Mouse (Mus musculus): ENCODE measurements at regions not wholly inside any gene's neighbourhood (a gene's known extent, or its start where the extent isn't known, plus 50 kb on each side); places are given as distances from the start of the nearest gene placed in this dataset.
A peak's percentile ranks its signal among the peaks of the same experiment; 100 is the strongest.

GRCm38 (mm10) chr17:62307111-62307510 lies 574.0 kb downstream of the Efna5 start:
- H3K9ac ChIP-seq (ENCODE audit: low read length): no peak overlapping the region
- H3K27me3 ChIP-seq (ENCODE audit: control insufficient read depth, insufficient read depth, low read length): no peaks in the 10 kb centered on the region
- H3K27ac ChIP-seq (ENCODE audit: low read length): no peak overlapping the region
- no peak overlapping the region for H3K4me3 ChIP-seq (ENCODE audit: low read length)
- no peak for ATAC-seq (replicated peaks; ENCODE audit: extremely low read depth, insufficient read depth, low FRiP score)
- no peak overlapping the region for H3K4me2 ChIP-seq (ENCODE audit: low read depth, low read length)
- H3K36me3 ChIP-seq (ENCODE audit: control insufficient read depth, insufficient read depth): no peaks in the 10 kb centered on the region
- WGBS: 84% methylated on average over 2 of the region's 2 CpGs
- peaks cover 4% of the 10 kb centered on the region; the same call in 1 of the 2 replicates for H3K4me1 ChIP-seq (ENCODE audit: control insufficient read depth, insufficient read depth, low read length)
- no peaks in the 10 kb centered on the region for H3K9me3 ChIP-seq (replicated peaks; ENCODE audit: control insufficient read depth, low read length)

GRCm38 (mm10) chr17:62306524-62306923 lies 574.6 kb downstream of the Efna5 start:
- WGBS: 83% methylated on average over 1 of the region's 1 CpGs
- ATAC-seq (replicated peaks; ENCODE audit: extremely low read depth, insufficient read depth, low FRiP score): no peak
- no peak overlapping the region for H3K9ac ChIP-seq (ENCODE audit: low read length)
- no peak overlapping the region for H3K4me2 ChIP-seq (ENCODE audit: low read depth, low read length)
- no peaks in the 10 kb centered on the region for H3K27me3 ChIP-seq (ENCODE audit: control insufficient read depth, insufficient read depth, low read length)
- no peaks in the 10 kb centered on the region for H3K36me3 ChIP-seq (ENCODE audit: control insufficient read depth, insufficient read depth)
- no peak overlapping the region for H3K4me3 ChIP-seq (ENCODE audit: low read length)
- H3K4me1 ChIP-seq (ENCODE audit: control insufficient read depth, insufficient read depth, low read length): peaks cover 4% of the 10 kb centered on the region; the same call in 1 of the 2 replicates
- no peaks in the 10 kb centered on the region for H3K9me3 ChIP-seq (replicated peaks; ENCODE audit: control insufficient read depth, low read length)
- H3K27ac ChIP-seq (ENCODE audit: low read length): no peak overlapping the region

GRCm38 (mm10) chr17:62305140-62305539 lies 576.0 kb downstream of the Efna5 start:
- WGBS: 23% methylated on average over 3 of the region's 3 CpGs
- ATAC-seq (replicated peaks; ENCODE audit: extremely low read depth, insufficient read depth, low FRiP score): no peak
- no peak overlapping the region for H3K4me3 ChIP-seq (ENCODE audit: low read length)
- H3K27me3 ChIP-seq (ENCODE audit: control insufficient read depth, insufficient read depth, low read length): no peaks in the 10 kb centered on the region
- peaks cover 4% of the 10 kb centered on the region; the same call in 1 of the 2 replicates for H3K4me1 ChIP-seq (ENCODE audit: control insufficient read depth, insufficient read depth, low read length)
- H3K36me3 ChIP-seq (ENCODE audit: control insufficient read depth, insufficient read depth): no peaks in the 10 kb centered on the region
- no peak overlapping the region for H3K4me2 ChIP-seq (ENCODE audit: low read depth, low read length)
- H3K27ac ChIP-seq (ENCODE audit: low read length): no peak overlapping the region
- no peak overlapping the region for H3K9ac ChIP-seq (ENCODE audit: low read length)
- H3K9me3 ChIP-seq (replicated peaks; ENCODE audit: control insufficient read depth, low read length): no peaks in the 10 kb centered on the region

GRCm38 (mm10) chr17:62304073-62304472 lies 577.0 kb downstream of the Efna5 start:
- no peaks in the 10 kb centered on the region for H3K27me3 ChIP-seq (ENCODE audit: control insufficient read depth, insufficient read depth, low read length)
- H3K9me3 ChIP-seq (replicated peaks; ENCODE audit: control insufficient read depth, low read length): no peaks in the 10 kb centered on the region
- H3K4me1 ChIP-seq (ENCODE audit: control insufficient read depth, insufficient read depth, low read length): peaks cover 4% of the 10 kb centered on the region; the same call in 1 of the 2 replicates
- H3K9ac ChIP-seq (ENCODE audit: low read length): no peak overlapping the region
- ATAC-seq (replicated peaks; ENCODE audit: extremely low read depth, insufficient read depth, low FRiP score): no peak
- H3K4me3 ChIP-seq (ENCODE audit: low read length): no peak overlapping the region
- H3K27ac ChIP-seq (ENCODE audit: low read length): no peak overlapping the region
- 56% methylated on average over 3 of the region's 3 CpGs for WGBS
- no peak overlapping the region for H3K4me2 ChIP-seq (ENCODE audit: low read depth, low read length)
- no peaks in the 10 kb centered on the region for H3K36me3 ChIP-seq (ENCODE audit: control insufficient read depth, insufficient read depth)

GRCm38 (mm10) chr17:62299875-62300274 lies 581.2 kb downstream of the Efna5 start:
- Histone ChIP-seq H3K9me3 (replicated peaks; ENCODE audit: control insufficient read depth, low read length) (no peaks in the 10 kb centered on the region), H3K36me3 (ENCODE audit: control insufficient read depth, insufficient read depth) (no peaks in the 10 kb centered on the region), H3K9ac (ENCODE audit: low read length) (no peak overlapping the region), H3K27ac (ENCODE audit: low read length) (no peak overlapping the region), H3K4me1 (ENCODE audit: control insufficient read depth, insufficient read depth, low read length) (peaks cover 3% of the 10 kb centered on the region; the same call in 1 of the 2 replicates), H3K4me3 (ENCODE audit: low read length) (no peak overlapping the region), H3K4me2 (ENCODE audit: low read depth, low read length) (no peak overlapping the region), H3K27me3 (ENCODE audit: control insufficient read depth, insufficient read depth, low read length) (no peaks in the 10 kb centered on the region)
- 54% methylated on average over 9 of the region's 9 CpGs for WGBS
- ATAC-seq (replicated peaks; ENCODE audit: extremely low read depth, insufficient read depth, low FRiP score): no peak

- H3K9me3 ChIP-seq (replicated peaks; ENCODE audit: control insufficient read depth, low read length): no peaks in the 10 kb centered on the region
- no peak overlapping the region for H3K27ac ChIP-seq (ENCODE audit: low read length)
- 0 out of 2 replicates have a peak, but pooled peaks cover 2% of the 10 kb centered on the region for H3K4me1 ChIP-seq (ENCODE audit: control insufficient read depth, insufficient read depth, low read length)
- no peaks in the 10 kb centered on the region for H3K36me3 ChIP-seq (ENCODE audit: control insufficient read depth, insufficient read depth)
- 54% methylated on average over 7 of the region's 7 CpGs for WGBS
- no peak overlapping the region for H3K4me3 ChIP-seq (ENCODE audit: low read length)
- H3K9ac ChIP-seq (ENCODE audit: low read length): no peak overlapping the region
- peak; percentile 65; the same call in 1 of the 2 replicates for ATAC-seq (replicated peaks; ENCODE audit: extremely low read depth, insufficient read depth, low FRiP score)
- H3K4me2 ChIP-seq (ENCODE audit: low read depth, low read length): no peak overlapping the region
- no peaks in the 10 kb centered on the region for H3K27me3 ChIP-seq (ENCODE audit: control insufficient read depth, insufficient read depth, low read length)
Observed at GRCm38 (mm10) chr17:62297393-62298060, 583.6 kb downstream of the Efna5 start.

- H3K4me3 ChIP-seq (ENCODE audit: low read length): no peak overlapping the region
- no peak for ATAC-seq (replicated peaks; ENCODE audit: extremely low read depth, insufficient read depth, low FRiP score)
- 0 out of 2 replicates have a peak, but pooled peaks cover 2% of the 10 kb centered on the region for H3K4me1 ChIP-seq (ENCODE audit: control insufficient read depth, insufficient read depth, low read length)
- no peak overlapping the region for H3K27ac ChIP-seq (ENCODE audit: low read length)
- no peaks in the 10 kb centered on the region for H3K36me3 ChIP-seq (ENCODE audit: control insufficient read depth, insufficient read depth)
- H3K4me2 ChIP-seq (ENCODE audit: low read depth, low read length): no peak overlapping the region
- no peaks in the 10 kb centered on the region for H3K27me3 ChIP-seq (ENCODE audit: control insufficient read depth, insufficient read depth, low read length)
- H3K9ac ChIP-seq (ENCODE audit: low read length): no peak overlapping the region
- no peaks in the 10 kb centered on the region for H3K9me3 ChIP-seq (replicated peaks; ENCODE audit: control insufficient read depth, low read length)
Observed at GRCm38 (mm10) chr17:62295412-62295811, 585.7 kb downstream of the Efna5 start.

GRCm38 (mm10) chr17:62292703-62293102 lies 588.4 kb downstream of the Efna5 start:
- no peak overlapping the region for H3K27ac ChIP-seq (ENCODE audit: low read length)
- H3K9ac ChIP-seq (ENCODE audit: low read length): no peak overlapping the region
- no peak overlapping the region for H3K4me3 ChIP-seq (ENCODE audit: low read length)
- no peak overlapping the region for H3K4me2 ChIP-seq (ENCODE audit: low read depth, low read length)
- ATAC-seq (replicated peaks; ENCODE audit: extremely low read depth, insufficient read depth, low FRiP score): no peak
- no peaks in the 10 kb centered on the region for H3K9me3 ChIP-seq (replicated peaks; ENCODE audit: control insufficient read depth, low read length)
- H3K4me1 ChIP-seq (ENCODE audit: control insufficient read depth, insufficient read depth, low read length): 0 out of 2 replicates have a peak, but pooled peaks cover 2% of the 10 kb centered on the region
- no peaks in the 10 kb centered on the region for H3K36me3 ChIP-seq (ENCODE audit: control insufficient read depth, insufficient read depth)
- 69% methylated on average over 5 of the region's 5 CpGs for WGBS
- H3K27me3 ChIP-seq (ENCODE audit: control insufficient read depth, insufficient read depth, low read length): no peaks in the 10 kb centered on the region

- Histone ChIP-seq H3K27me3 (ENCODE audit: control insufficient read depth, insufficient read depth, low read length) (no peaks in the 10 kb centered on the region), H3K9me3 (replicated peaks; ENCODE audit: control insufficient read depth, low read length) (no peaks in the 10 kb centered on the region), H3K36me3 (ENCODE audit: control insufficient read depth, insufficient read depth) (no peaks in the 10 kb centered on the region), H3K4me3 (ENCODE audit: low read length) (no peak overlapping the region), H3K27ac (ENCODE audit: low read length) (no peak overlapping the region), H3K4me1 (ENCODE audit: control insufficient read depth, insufficient read depth, low read length) (peaks cover 3% of the 10 kb centered on the region; the same call in 1 of the 2 replicates), H3K9ac (ENCODE audit: low read length) (no peak overlapping the region), H3K4me2 (ENCODE audit: low read depth, low read length) (no peak overlapping the region)
- ATAC-seq (replicated peaks; ENCODE audit: extremely low read depth, insufficient read depth, low FRiP score): no peak
Observed at GRCm38 (mm10) chr17:62287666-62288065, 593.5 kb downstream of the Efna5 start.
